Mouse (Mus musculus) embryo, embryonic 10 days (tissue): Measurements from ENCODE around the gene Syt16.

Experiments used
- DNase-seq: peaks from one replicate; pipeline ENCODE4 v3.0.0-alpha.2; 2015; ENCODE audit warnings: low spot score

Gene Syt16

DNA sequence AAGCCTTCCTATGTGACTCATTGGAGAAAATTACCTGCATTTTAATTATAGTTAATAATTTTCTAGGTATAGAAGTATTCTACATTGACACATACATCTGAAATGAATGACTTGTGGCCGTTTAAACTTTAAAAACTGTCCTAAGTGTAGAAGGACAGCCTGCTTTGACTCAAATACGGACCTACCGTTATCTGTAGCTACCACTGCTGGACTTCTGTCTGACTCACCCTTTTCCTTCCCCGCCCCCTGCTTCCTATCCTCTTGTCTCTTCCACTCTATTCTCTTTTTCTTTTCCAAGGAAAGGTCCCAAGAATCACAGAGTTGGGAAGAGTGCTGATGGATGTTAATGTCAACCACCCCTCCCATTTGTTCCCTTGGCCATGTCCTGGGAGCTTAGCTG, 222.4 kb downstream of the Syt16 start:
- DNase-seq: no peak

DNA sequence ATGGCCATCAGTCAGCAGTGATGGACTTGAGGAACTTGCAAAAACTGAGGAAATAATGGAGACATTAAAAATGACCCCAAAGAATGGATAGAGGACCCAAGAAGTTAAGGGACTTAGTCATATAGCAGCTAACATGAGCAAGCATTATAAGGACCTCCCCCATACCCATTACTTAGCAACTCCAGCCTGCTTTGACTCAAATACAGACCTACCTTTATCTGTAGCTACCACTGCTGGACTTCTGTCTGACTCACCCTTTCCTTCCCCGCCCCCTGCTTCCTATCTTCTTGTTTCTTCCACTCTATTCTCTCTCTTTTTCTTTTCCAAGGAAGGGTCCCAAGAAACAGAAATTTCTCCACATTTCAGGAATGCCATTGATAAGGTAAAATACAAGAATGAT, 223.2 kb downstream of the Syt16 start:
- no peak for DNase-seq

DNA sequence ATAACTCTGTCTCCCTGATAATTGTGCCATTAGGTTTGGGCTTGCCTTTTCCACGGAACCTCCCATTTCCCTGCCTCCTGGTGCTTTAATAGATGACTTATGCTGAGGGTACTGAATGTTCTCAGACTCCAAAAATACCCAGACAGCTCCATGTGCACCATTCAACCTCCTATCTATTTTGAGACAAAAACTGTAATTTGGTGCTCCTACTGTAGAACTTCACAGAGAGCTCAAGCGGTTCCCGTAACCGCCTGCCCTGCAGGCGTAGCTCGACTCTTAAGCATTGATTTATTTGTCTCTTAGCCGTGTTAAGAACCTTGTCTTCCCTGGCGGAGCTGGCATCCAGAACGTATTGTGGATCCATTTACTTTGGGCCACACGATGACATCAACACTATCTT, 233.3 kb downstream of the Syt16 start:
- no peak for DNase-seq

DNA sequence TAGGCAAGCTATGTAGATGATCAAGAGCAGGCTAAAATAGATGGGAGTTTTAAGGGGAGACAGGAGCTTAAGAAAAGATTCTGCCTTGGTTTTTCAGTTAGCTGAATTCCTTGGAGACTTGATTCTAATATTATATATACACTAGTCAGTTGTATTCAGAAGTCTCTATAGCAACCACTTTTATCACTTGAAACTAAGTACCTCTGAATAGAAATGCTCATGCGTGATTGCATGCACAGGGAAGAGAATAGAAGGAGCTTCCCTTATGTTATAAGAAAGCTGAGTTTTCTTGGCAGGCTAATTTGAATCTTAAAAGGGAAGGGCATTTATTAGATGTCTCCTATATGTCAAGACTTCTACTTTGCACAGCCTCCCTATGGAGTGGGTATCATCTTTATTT, 235.4 kb downstream of the Syt16 start:
- DNase-seq: no peak

DNA sequence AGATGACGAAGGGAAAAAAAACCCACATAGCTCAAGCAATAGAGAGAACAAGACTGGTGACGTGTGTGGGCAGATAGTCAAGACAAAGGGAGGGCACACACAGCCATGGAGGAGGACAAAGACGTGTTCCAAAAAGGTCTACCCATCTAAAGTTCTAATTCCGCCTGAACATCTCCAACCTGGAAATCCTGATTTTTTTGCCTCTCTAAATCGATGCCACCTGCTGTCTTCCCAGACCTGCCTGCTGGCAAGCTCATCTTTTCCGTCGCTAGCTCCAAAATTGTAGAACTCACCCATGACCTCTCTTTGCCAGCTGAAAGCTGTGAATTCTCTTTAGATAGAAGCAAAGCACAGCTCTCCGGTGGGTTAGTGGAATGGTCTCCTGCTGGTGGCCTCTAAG, 238.7 kb downstream of the Syt16 start:
- no peak for DNase-seq

DNA sequence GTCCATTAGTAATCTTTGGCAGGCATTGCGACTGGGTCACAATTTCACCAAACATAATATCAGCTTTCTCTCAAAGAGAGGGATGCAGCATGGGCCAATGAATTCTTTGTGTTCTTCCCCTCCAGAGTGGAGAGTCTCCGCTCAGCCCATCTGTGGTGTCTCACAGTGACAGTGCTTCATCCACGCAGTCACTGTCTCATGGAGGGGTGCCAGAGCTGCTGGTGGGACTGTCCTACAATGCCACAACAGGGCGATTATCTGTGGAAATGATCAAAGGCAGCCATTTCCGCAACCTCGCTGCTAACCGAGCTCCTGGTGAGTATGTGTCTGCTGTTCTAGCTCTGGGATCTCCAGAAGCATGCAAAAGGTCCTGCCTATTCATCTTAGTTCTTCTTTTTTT, 240.6 kb downstream of the Syt16 start:
- no peak for DNase-seq

DNA sequence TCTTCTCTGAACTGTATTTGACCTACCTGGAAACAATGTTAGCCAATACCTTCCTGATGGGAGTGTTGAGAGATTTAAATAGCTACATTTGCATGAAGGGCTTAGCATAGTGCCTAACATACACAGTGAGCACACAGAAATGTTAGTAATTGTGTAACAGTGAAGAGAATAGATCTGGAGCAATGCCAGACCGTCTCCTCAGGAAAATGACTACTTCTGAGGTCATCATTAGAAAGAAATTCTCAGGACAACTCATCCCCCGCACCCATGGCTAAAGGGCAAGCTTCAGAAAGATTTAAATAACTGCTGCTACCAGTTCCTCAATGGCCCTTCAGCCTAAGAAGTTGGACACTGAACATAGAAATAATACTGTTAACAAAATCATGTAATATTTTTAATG, 241.3 kb downstream of the Syt16 start:
- DNase-seq: no peak

DNA sequence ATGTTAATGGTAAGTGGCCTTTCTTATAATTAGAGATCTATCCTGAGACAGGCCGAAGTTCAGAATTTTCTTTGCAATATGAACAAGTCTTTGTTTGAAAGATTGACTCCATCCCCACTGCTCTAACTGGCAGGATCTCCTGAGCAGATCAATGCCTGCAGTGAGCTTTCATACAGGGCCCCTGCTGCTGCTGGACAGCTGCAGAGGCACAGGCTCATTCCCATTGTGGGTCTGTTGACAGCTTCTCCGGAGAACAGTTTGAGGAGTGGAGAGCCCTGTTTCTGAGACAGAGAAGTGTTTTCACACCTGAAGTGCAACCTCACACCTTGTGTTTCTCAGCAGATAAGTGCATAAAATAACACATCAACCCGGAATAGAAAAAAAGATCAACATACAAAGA, 267.4 kb downstream of the Syt16 start:
- peak; percentile 14 for DNase-seq

DNA sequence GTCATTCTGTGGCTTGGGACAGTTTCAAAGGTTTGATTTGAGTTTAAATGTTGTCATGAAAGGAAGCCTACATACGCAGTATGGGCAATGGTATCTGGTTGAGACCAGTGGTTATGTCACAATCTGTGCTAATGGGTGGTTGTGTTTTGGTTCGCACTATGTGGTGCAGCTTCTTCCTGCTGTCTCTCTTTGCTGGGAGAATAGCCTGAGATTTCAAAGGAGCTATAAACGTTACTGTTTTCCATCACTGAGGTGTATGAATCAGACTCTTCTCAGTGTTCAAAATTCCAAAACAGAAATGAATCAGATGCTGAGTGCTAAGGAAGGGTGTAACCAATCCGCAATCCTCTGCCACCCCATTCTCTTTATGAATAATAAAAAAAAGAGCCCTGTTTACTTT, 269.6 kb downstream of the Syt16 start:
- DNase-seq: no peak

DNA sequence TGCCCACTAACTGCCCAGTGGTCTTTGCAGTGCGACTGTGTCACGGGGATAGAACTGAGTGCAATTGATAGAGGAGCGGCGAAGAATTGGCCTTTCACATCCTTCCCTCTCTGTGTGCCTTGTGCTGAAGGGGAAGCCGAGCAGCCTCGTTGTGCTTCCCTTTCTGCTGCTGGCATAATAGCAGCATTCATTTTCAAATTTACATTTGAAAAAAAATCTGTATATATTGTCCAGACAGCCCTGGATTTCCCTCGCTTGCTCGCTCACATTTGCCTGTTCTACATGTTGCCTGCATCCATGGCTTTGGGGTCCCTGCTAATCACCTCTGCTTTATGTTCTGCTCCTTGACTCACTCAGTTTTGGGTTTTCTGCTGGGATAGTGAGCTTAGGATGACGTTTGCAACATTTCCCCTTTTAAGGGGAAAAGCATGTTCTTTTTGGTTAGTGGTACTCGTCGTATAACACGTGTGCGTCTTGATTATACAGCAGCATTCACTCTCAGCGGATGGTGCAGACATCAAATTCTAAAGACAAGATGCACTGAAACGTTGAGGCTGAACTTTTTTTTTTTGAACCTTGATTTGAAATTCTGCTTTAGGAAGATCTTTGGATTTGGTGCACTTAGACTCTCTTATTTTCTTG, 271.3 kb downstream of the Syt16 start:
- DNase-seq: no peak

DNA sequence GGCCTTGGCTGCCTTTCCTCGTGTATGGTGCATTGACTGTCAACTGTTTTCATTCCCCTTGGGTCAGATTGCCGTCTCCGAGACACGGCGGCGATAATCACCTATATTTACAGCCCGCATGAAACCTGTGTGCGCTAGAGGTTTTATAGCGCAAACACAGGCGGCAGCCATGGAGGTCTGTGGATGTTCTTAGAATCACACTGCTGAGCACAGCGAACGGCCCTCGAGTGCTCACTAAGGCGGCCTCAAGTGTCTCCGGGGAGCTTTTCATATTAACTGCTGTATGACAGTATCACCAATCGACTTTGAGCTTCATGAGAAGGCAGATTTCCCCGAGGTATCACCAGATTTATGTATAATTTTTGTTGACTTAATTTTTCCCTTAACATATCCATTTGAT, 275.1 kb downstream of the Syt16 start:
- no peak for DNase-seq

DNA sequence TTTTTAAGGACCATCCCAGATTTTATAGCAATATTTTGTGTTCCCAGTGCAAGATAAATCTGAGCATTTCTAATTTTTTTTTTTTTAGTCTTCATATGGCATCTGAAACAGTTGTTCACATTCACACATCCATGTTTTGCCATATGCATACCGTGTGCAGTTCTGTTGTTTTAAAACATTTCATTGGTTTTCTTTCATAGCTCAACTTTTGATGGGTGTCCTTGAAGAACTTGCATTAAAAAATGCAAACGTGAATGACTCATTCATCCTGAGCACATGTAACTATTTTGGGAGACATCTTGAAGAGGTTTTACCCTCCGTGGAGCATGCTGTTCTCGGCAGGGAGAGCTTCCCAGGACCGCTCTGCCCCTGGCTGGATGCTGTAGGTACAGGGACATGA, 279.8 kb downstream of the Syt16 start:
- no peak for DNase-seq

DNA sequence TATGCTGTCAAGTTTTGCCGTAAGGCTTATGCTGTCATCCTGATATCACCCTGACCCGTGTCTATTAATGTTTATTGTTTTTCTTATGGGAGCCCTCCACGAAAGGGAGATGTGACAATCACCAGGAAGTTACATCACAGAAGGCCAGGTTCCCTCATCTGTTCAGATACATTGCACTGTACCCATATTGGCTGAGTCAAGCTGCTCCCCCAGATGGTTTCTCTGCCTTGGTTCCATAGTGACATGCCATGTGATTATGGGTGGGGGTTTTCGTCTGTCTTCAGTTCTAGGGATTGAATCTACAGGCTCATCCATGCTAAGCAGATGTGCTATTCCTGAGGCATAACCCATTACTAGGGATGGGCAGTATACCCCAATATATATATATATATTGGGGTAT, 283.9 kb downstream of the Syt16 start:
- no peak for DNase-seq

DNA sequence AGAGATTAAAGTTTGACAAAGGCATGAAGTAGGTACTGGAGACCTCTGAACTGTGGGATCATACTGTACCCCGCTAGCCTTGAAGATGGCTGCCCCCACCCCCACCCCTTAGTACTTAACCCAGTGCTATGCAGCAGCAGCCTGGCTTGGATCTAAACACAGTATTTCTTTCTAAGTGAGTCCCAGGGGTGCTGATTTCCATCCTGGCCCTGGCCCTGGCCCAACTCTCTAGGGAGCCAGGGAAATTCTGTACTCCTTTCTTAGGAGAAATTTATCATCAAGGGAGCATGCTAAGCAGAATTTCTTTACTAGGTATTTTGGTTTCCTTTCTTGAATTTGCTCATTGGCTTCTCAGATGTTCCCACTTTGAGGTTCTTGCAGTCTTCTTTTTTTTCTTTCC, 285.4 kb downstream of the Syt16 start:
- DNase-seq: no peak

DNA sequence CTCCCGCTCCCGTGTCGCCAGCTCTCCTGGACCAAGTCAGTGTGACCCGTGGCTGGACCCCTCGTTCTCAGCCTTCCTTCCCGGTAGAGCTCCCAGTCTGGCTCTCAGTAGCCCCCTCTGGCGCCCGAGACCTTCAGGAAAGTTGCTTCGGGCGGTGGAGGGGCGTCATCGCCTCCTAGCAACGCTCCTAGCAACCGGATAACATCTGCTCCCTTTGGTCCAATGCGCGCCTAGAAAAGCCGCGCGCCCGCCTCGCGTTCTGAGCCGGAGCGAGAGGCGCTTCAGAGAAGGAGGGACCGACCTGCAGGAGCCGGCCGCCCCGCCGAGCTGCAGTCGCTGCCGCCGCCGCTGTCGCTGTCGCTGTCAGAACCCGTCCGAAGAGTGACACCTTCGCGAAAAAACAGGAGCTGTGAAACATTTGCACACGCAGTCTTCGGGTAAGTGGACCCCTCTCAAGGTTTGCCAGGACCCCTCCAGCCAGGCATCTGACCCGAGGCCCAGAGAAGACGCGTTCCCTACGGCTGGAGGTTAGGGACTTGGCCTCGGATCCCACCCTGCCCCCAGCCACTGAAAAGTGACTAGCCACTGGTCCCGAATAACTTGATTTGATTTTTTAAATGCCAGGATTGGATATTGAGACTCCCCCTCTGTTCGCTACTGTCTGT, 286.7 kb downstream of the Syt16 start:
- DNase-seq: peak; percentile 96

DNA sequence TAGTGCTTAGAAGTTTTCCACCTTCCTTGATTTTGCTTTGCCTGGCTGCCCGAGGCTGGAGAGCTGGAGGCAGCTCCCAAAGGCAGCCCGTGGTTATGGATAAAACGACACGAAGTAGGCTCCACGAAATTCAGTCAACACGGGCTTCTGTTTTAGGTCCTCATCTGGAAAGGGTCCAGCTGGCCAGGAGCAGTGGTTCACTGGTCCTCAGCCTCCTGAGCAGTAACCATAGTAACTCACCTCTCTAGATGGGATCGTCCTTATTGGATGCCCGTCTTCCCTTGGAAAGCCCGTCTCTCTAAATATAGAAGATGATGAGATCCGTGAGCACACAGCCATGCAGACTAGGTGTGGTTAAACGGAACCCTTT, 287.2 kb downstream of the Syt16 start:
- DNase-seq: no peak

DNA sequence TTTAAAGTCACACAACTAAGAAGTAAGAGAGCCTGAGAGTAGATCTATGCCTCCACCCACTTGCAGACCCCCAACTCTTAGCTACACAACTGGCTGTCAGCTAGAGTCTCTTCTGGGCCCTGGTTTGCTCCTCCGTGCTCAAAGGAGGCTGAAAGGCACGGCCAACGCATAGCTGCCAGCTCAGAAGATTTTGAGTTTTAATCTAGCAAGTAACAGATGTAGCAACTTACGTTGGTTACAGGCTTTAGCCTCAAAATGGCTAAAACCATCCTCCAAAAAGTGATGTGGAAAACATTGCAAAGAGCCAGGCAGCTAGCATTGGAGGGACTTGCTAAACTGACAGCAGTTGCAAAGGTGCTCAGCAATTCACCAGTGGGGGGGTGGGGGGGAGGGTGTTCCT, 293.5 kb downstream of the Syt16 start:
- no peak for DNase-seq

DNA sequence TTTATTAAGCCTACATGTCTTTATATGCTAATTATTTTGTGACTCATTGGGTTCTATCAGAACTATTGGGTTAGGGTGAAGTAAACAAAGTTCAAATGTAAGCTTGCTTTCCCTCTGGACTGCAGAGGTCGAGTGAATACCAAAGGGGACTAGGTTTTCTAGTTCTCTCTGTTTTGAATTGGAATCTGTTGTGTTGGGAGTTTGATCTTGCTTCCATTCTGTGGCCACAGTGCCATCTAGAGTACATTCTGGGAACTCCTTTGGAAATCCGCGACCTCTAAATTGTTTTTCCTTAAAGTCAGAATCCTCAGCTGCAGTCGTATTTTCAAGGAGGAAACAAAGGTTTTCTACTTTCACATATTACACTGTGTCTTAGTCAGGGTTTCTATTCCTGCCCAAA, 296.2 kb downstream of the Syt16 start:
- DNase-seq: peak; percentile 61

DNA sequence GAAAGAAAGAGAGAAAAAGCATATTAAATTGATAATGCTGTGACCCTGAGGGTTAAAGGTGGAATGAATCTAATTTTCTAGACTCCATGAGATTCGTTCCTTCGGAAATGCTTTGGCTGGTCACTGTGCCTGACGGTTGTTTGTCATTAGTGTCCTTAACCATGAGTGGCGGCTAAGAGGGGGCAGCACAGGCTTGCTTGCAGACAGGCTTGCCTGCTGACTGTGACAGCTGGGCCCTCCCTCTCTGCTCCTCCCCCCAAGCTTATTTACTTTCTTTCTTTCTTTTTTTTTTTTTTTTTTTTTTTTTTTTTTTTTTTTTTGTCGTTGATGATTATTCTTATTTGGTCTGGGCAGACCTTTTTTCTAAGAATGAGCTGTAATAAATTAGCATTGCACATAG, 298.9 kb downstream of the Syt16 start:
- DNase-seq: peak; percentile 20

DNA sequence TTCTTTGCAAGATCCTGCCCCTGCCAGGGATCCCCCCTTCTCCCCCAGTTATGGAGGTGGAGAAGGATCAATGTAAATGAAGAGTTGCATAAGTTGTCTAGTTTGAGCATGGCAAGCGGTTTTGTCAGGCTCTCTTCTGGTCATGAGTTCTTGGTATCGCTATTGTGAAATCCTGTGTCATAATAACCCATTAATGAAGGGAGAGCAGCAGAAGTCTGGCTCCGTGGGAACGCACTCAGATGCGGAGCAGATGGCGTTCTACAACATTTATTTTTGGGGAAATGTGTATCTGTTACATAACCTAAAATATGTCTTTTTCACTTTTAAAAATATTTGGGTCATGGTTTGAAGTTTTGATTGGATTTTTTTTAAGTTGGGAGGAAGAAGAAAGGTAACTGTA, 304.1 kb downstream of the Syt16 start:
- DNase-seq: no peak

DNA sequence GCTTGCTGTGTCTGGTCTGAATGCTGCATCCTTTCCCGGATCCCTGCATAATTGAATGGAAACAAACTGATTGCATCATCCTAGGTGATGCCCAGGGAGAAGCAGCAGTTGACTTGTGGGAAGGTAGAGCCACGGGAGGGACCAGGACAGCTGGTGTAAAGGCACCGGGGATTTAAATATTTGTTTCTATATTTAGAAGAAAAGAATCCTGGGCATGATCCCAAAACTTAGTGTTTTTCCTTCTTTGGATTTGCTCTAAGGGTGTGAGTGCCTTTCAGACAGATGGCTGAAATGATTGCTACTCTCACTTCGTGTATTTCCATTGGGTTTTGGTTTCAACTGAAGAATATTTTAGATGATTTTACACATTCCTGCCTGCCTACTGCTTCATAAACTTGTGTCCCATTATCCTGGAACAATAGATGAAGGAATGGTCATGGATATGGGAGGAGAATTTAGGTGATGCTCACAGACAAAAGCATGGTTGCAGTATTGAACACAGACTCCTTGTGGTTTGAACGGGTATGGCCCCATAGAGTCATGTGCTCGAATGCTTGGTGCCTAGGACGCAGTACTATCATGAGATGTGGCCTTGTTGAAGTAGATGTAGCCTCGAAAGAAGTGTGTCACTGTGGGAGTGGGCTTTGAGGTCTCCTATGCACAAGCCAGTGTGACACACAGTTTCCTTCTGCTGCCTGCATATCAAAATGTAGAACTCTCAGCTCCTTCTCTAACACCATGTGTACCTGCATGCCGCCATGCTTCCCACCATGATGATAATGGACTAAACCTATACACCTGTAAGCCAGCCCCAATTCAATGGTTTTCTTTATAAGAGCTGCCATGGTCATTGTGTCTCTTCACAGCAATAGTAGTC, 306.2 kb downstream of the Syt16 start:
- DNase-seq: no peak

DNA sequence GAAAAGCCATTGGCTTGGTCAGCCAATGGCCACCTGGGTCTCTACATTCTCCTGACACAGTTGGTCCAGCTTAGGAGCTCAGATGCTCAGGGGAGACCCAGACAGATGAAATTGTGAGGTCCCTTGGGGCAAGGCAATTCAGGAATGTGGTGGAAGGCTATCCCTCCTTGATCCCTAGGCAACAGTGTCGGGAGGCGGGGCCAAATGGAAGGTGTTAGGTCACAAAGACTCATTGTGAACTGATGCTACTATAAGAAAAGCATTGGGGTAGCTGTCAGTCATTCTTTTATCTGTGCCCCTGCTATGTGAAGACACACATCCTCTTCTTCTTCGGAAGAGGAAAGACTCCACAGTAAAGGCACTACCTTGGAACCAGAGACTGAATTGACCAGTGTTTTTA, 315.1 kb downstream of the Syt16 start:
- no peak for DNase-seq

DNA sequence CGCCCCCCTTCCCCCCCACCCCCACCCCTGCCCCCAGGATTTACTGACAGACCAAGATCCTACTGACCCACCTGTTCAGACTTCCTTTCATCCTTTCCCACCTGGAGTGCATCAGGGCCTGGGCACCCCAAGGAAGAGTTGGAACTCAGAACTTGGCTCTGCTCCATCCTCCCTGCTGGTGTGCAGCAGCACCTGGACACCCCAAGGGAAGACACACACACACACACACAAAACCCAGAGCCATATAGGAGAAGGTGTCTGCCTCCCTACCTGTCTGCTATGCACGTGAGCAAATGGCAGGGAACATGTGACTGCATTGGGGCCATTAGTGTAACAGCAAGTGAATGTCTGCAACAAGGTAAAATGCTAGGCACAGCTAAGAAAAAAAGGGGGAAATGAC, 317.8 kb downstream of the Syt16 start:
- DNase-seq: no peak
